Mouse (Mus musculus) limb, embryonic 14.5 days (tissue): ENCODE results near the gene Klhl42. TPM values are rescaled to one million over a fixed set of nuclear protein-coding genes. Genes with fewer than 3 reads are reported as not detected.

Experiments
- ATAC-seq: fragments of 200-750 bp; cut with Nextera tagmentation; 2 replicates; pipeline ENCODE4 v1.8.0; 2017; ENCODE audit warnings: low read depth, moderate number of reproducible peaks, moderate TSS enrichment; ENCODE audit not compliant: low FRiP score
- DNase-seq: peaks from one replicate; pipeline ENCODE4 v3.0.0-alpha.2; 2015; ENCODE audit warnings: low spot score
- H3K27ac ChIP-seq: fragments of 300-500 bp; sonication (generic); replicated peaks from 2 replicates; pipeline ENCODE4 v1.5.1; 2014; ENCODE audit warnings: low read depth, mild to moderate bottlenecking, low read length, moderate library complexity, mixed read lengths
- H3K27me3 ChIP-seq: fragments of 300-500 bp; sonication (generic); 2 replicates; pipeline ENCODE4 v1.6.1; 2014; ENCODE audit warnings: low read length, mixed read lengths; ENCODE audit not compliant: control insufficient read depth, insufficient read depth
- H3K36me3 ChIP-seq: fragments of 300-500 bp; sonication (generic); 2 replicates; pipeline ENCODE4 v1.6.1; 2014; ENCODE audit warnings: mild to moderate bottlenecking, low read length, moderate library complexity, mixed read lengths; ENCODE audit not compliant: control insufficient read depth, insufficient read depth
- H3K4me1 ChIP-seq: fragments of 300-500 bp; sonication (generic); 2 replicates; pipeline ENCODE4 v1.6.1; 2014; ENCODE audit warnings: antibody characterized with exemption, low read length, mixed read lengths; ENCODE audit not compliant: control insufficient read depth, insufficient read depth
- H3K4me2 ChIP-seq: fragments of 300-500 bp; sonication (generic); replicated peaks from 2 replicates; pipeline ENCODE4 v1.6.1; 2014; ENCODE audit warnings: low read depth, mild to moderate bottlenecking, low read length, moderate library complexity; ENCODE audit not compliant: severe bottlenecking
- H3K4me3 ChIP-seq: fragments of 300-500 bp; sonication (generic); replicated peaks from 2 replicates; pipeline ENCODE4 v1.5.1; 2014; ENCODE audit warnings: low read length
- H3K9ac ChIP-seq: fragments of 300-500 bp; sonication (generic); 2 replicates; pipeline ENCODE4 v1.6.1; 2014; ENCODE audit warnings: mild to moderate bottlenecking, low read depth, low read length, moderate library complexity; ENCODE audit not compliant: severe bottlenecking
- H3K9me3 ChIP-seq: fragments of 300-500 bp; sonication (generic); 2 replicates; pipeline ENCODE4 v1.6.1; 2016; ENCODE audit warnings: low read length; ENCODE audit not compliant: control insufficient read depth
- POLR2A ChIP-seq: fragments of 200-500 bp; IDR thresholded peaks from 2 replicates; pipeline ENCODE4 v1.8.0; 2012; ENCODE audit warnings: inconsistent platforms, mild to moderate bottlenecking, moderate library complexity, borderline replicate concordance; ENCODE audit not compliant: insufficient read depth, insufficient read length; ENCODE audit errors: extremely low read depth
- WGBS: fragments of 180-500 bp; shearing (Covaris S2); extraction: QIAGEN DNeasy Blood & Tissue Kit; methylation state at CpG from one replicate; pipeline ENCODE4 v1.1.7; 2014; 5-methylcytosine and 5-hydroxymethylcytosine counted together
- polyA plus RNA-seq, 2 experiments: library from polyadenylated mRNA; depleted of rRNA in 1 of 2; stranded (reverse) in 1 of 2; unstranded in 1 of 2; fragments of >200 nt; fragmentation: Nextera tagmentation in 1 of 2; extraction: Ambion mirVana in 1 of 2; gene quantifications; 2 replicates each; pipeline versions ENCODE4 v1.2.1 to v1.2.3; 2012 to 2014

Klhl42 gene
- polyA plus RNA-seq, 2 experiments = 10.4 to 16.9 TPM

DNA sequence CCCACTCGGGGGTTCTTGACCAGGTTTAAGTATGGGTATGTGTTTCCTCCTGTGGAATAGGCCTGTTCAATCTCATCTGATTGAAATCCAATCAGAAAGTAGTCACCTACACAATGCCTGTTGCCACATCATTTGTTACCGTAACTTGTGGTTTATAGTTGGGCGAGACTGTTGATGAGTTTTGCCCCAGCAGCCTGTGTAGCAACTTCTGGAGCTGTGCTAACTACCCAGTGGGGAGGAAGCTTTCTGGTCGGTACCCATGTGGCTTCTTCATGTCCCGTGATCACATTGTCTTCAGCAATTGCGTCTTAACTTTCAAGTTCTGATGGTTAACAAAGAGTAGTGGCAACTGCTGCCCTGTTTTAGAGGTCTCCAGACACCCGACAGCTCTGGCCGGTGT is 39.5 kb upstream of the Klhl42 start:
- 96% methylated on average over 8 of the region's 8 CpGs for WGBS

DNA sequence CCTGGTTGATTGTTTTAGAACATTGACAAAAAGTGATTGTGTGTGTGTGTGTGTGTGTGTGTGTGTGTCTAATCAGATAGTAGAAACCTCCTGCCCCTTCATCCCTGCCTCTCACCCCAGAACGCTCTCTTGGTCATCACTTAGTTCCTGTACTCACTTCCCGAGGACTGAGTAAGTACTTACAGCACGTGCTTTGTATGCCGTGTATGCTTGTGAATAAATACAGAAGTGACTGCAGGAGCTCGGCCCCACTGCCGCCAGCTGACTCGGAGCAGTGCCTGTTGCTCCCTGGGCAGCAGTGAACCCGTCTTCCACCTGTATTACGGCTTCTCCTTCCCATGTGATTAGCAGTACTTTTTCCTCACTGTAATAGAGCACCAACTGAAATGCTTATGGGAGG is 38.7 kb upstream of the Klhl42 start:
- Histone ChIP-seq H3K36me3 (peaks cover 78% of the 10 kb centered on the region), H3K4me2 (no peak overlapping the region), H3K4me3 (no peak overlapping the region), H3K9me3 (no peaks in the 10 kb centered on the region), H3K27ac (no peak overlapping the region), H3K27me3 (no peaks in the 10 kb centered on the region), H3K4me1 (no peaks in the 10 kb centered on the region), H3K9ac (no peak overlapping the region)
- DNase-seq (no peak), ATAC-seq (no peak)
- no peak for TF ChIP-seq POLR2A
- 92% methylated on average over 9 of the region's 9 CpGs for WGBS

More for the DNA sequence above, 39.5 kb upstream of the Klhl42 start:
- DNase-seq (no peak), ATAC-seq (no peak)
- Histone ChIP-seq H3K4me2 (no peak overlapping the region), H3K9me3 (no peaks in the 10 kb centered on the region), H3K4me3 (no peak overlapping the region), H3K36me3 (peaks cover 83% of the 10 kb centered on the region), H3K27ac (no peak overlapping the region), H3K27me3 (no peaks in the 10 kb centered on the region), H3K4me1 (no peaks in the 10 kb centered on the region), H3K9ac (no peak overlapping the region)
- TF ChIP-seq POLR2A = no peak

DNA sequence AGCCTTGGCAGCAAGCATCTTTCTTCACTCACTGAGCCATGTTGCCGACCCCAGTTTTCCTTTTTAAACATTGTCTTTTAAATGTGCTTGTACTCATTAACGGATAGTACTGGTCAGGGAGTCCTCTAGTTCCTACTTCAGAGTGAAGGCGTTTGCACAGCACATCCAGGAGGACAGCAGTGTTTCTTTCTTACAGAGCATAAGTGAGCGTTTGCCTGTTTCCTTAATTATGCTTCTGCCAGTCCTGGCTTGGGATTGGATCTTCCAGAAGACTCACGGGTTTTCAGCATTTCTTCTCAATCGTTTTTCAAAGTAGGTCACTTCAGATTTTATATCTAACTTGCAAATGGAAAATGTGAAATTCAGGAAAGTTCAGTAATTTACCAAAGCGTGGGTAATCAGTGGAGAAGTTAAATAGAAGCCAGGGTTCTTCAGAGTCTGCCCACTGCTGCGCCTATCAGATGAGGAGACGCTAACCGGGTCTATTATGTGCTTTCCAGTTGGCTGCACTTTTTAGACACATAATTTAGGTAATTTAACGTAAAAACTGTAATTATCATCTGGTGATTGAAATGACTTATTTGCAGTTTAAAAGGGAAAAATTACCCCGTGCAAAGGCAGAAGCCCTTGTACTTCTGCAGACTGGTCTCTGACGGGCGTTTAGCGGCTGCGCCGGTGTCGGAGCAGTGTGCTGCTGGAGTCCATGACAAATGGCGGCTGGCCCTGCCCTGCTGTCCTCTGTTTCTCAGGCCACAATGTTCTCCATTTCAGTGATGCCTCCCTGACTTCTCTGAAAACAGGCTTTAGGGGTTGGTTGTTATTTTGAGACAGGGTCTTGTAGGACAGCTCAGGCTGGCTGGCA is 37.2 kb upstream of the Klhl42 start:
- Histone ChIP-seq H3K27me3 (no peaks in the 10 kb centered on the region), H3K4me3 (no peak overlapping the region), H3K36me3 (peaks cover 63% of the 10 kb centered on the region), H3K9ac (no peak overlapping the region), H3K4me1 (no peaks in the 10 kb centered on the region), H3K4me2 (no peak overlapping the region), H3K9me3 (no peaks in the 10 kb centered on the region), H3K27ac (no peak overlapping the region)
- ATAC-seq (no peak), DNase-seq (no peak)
- 90% methylated on average over 19 of the region's 19 CpGs for WGBS
- TF ChIP-seq POLR2A = no peak

DNA sequence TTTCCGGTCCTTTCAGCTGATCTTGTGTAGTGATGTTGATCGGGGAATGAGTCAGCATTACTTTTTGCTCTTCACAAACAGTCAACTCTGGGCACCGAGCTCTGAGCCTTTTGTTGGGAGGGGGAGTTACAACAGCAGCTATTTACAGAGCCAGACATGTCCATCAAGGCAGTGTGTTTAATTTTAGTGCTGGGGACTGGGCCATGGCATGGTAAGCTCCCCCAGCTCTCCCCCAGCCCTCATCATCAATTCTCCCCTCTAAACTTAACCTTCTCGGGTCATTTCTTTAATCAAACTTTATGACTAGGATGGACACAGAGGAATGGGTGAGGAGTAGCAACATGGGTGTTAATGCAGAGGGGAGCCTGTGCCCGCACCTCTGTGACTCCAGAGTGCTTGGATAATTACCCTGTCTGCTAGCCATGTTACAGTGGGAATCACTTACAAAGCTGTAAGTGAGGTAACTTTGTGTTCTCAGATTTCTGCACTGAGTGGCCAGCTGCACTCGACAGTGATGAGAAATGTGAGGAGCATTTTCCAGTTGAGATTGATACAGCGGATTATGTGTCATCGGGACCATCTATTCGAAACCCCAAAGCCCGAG is 35.7 kb upstream of the Klhl42 start:
- no peaks in the 10 kb centered on the region for H3K4me1 ChIP-seq
- H3K36me3 ChIP-seq = peaks cover 60% of the 10 kb centered on the region
- no peaks in the 10 kb centered on the region for H3K27me3 ChIP-seq
- no peak overlapping the region for H3K4me2 ChIP-seq
- WGBS = 82% methylated on average over 10 of the region's 10 CpGs
- no peaks in the 10 kb centered on the region for H3K9me3 ChIP-seq
- no peak for TF ChIP-seq POLR2A
- no peak overlapping the region for H3K9ac ChIP-seq
- H3K4me3 ChIP-seq = no peak overlapping the region
- ATAC-seq = no peak
- DNase-seq = no peak
- H3K27ac ChIP-seq = no peak overlapping the region

DNA sequence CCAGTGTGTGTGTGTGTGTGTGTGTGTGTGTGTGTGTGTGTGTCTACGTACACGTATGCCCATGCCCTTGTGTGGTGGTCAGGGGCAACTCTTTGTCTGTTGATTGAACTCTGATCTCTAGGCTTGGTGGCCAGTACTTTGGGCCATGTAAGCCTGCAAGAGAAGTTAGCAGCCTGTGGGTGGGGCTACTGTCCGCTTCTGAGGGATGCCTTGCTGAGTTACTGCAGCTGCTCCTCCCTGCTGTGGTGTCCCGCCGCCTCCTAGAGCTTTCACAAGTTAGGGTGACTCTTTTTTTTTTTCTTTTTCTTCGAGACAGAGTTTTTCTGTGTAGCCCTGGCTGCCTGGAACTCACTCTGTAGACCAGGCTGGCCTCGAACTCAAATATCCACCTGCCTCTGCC is 31.9 kb upstream of the Klhl42 start:
- no peaks in the 10 kb centered on the region for H3K27me3 ChIP-seq
- no peak overlapping the region for H3K4me2 ChIP-seq
- H3K27ac ChIP-seq = no peak overlapping the region
- no peak for ATAC-seq
- no peaks in the 10 kb centered on the region for H3K9me3 ChIP-seq
- H3K36me3 ChIP-seq = peaks cover 58% of the 10 kb centered on the region
- no peak overlapping the region for H3K9ac ChIP-seq
- TF ChIP-seq POLR2A = no peak
- WGBS = 76% methylated on average over 7 of the region's 7 CpGs
- peaks cover 7% of the 10 kb centered on the region; the same call in 1 of the 2 replicates for H3K4me1 ChIP-seq
- no peak overlapping the region for H3K4me3 ChIP-seq
- no peak for DNase-seq
